Mouse (Mus musculus) megakaryocyte, embryonic 14.5 days (primary cell): ENCODE results near the gene Papss2.

ENCODE experiments used
- FLI1 ChIP-seq: IDR thresholded peaks from 2 replicates; pipeline ENCODE4 v1.6.1; 2012; ENCODE audit warnings: low read length, inconsistent platforms, mixed read lengths
- GATA1 ChIP-seq: IDR thresholded peaks from 3 replicates; pipeline ENCODE4 v1.6.1; 2012; ENCODE audit warnings: mixed read lengths, low read length, inconsistent platforms, borderline replicate concordance

- no peak for TF ChIP-seq GATA1
- TF ChIP-seq FLI1 = no peak
Measured at GRCm38 (mm10) chr19:32620859-32621445, 25.4 kb downstream of the Papss2 start.
